Mouse (Mus musculus) spleen, adult 2 months (tissue): ENCODE measurements around the gene Mmd. TPM values are rescaled to one million over a fixed set of nuclear protein-coding genes. Genes with fewer than 3 reads are reported as not detected.

Experiments used
- DNase-seq, 2 experiments: peaks; one replicate each; pipeline versions ENCODE4 v3.0.0 to v3.0.0-alpha.2; 2012 to 2021; ENCODE audit warnings: low spot score in 2 of 2, low read depth in 1 of 2
- H3K27ac ChIP-seq: fragments of 200-500 bp; 2 replicates; pipeline ENCODE4 v1.5.1; 2012; ENCODE audit warnings: low read length, inconsistent platforms; ENCODE audit not compliant: insufficient read depth
- H3K27me3 ChIP-seq: fragments of 200-500 bp; 2 replicates; pipeline ENCODE4 v1.6.1; 2012; ENCODE audit warnings: mild to moderate bottlenecking, moderate library complexity, low read length, inconsistent platforms; ENCODE audit not compliant: control insufficient read depth, insufficient read depth
- H3K36me3 ChIP-seq: fragments of 200-500 bp; 2 replicates; pipeline ENCODE4 v1.6.1; 2012; ENCODE audit warnings: mild to moderate bottlenecking, low read length, inconsistent platforms; ENCODE audit not compliant: control insufficient read depth, insufficient read depth
- H3K4me1 ChIP-seq: fragments of 200-500 bp; 2 replicates; pipeline ENCODE4 v1.6.1; 2011; ENCODE audit warnings: inconsistent platforms; ENCODE audit not compliant: control insufficient read depth, insufficient read depth, insufficient read length
- H3K4me3 ChIP-seq: fragments of 200-500 bp; 2 replicates; pipeline ENCODE4 v1.5.1; 2011; ENCODE audit warnings: mild to moderate bottlenecking, inconsistent platforms; ENCODE audit not compliant: insufficient read depth, insufficient read length; ENCODE audit errors: extremely low read depth
- CTCF ChIP-seq: fragments of 200-500 bp; IDR thresholded peaks from 2 replicates; pipeline ENCODE4 v1.5.1; 2011; ENCODE audit warnings: mild to moderate bottlenecking, inconsistent platforms; ENCODE audit not compliant: insufficient read depth, insufficient read length, insufficient replicate concordance; ENCODE audit errors: extremely low read depth
- POLR2A ChIP-seq: fragments of 200-500 bp; IDR thresholded peaks from 2 replicates; pipeline ENCODE4 v1.6.1; 2011; ENCODE audit warnings: low read depth, low read length, inconsistent platforms
- WGBS: fragments of 180-500 bp; shearing (Covaris S2); methylation state at CpG from one replicate; pipeline ENCODE4 v1.1.7; 2018; 5-methylcytosine and 5-hydroxymethylcytosine counted together
- polyA plus RNA-seq: library from polyadenylated mRNA; depleted of rRNA; stranded (reverse); fragments of >200 nt; gene quantifications from 2 replicates; pipeline ENCODE4 v1.2.3, GENCODE M21; 2012

Mmd gene
- polyA plus RNA-seq, 1 experiment: 9.6 TPM

DNA sequence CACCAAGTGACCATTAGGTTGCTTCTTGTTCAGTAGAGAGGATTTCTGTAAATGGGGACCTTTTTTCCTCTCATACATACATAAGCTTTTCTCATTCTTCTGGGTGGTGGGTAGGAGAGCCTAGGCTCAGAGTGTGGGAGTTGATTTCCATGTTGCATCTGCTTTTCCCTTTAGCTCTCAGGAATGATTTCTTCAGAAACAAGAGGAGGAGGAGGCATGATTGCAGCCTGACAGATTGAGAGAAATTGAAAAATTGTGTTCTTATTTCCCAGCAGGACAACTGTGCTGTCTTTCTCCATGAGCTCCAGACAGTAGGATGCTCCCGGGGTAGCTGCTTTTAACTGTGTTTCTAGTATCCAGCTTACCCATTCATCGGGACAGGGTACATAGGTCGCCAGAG, 5.3 kb downstream of the Mmd start:
- Histone ChIP-seq H3K27ac (0 out of 2 replicates have a peak overlapping the region, but pooled peaks have one; percentile 14), H3K36me3 (0 out of 2 replicates have a peak, but pooled peaks cover 3% of the 10 kb centered on the region), H3K27me3 (no peaks in the 10 kb centered on the region), H3K4me3 (no peak overlapping the region), H3K4me1 (peaks cover 7% of the 10 kb centered on the region)
- no peak for DNase-seq
- 97% methylated on average over 3 of the region's 3 CpGs for WGBS
- TF ChIP-seq POLR2A (no peak), CTCF (no peak)

DNA sequence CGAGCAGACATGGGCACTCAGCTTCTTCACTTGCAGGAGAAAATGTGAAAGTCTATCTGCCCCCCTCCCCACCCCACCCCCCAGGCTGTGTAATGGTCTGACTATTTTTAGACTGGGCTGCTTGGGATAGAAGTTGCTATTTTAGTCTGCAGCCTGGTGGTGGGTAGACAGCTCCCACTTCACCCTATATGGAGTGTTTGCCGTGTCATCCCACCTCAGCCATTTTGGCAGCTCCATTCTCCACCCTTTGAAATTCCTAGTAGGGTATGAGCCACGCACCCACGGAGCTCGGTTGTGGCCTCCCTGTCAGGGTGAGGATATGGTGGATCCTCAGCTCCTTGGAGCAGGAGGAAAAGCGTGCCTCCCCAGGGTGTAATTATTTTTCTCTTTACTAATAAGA, 6.4 kb downstream of the Mmd start:
- no peak for DNase-seq
- Histone ChIP-seq H3K36me3 (peaks cover 6% of the 10 kb centered on the region), H3K4me1 (peaks cover 2% of the 10 kb centered on the region), H3K27ac (no peak overlapping the region), H3K4me3 (no peak overlapping the region), H3K27me3 (no peaks in the 10 kb centered on the region)
- 90% methylated on average over 6 of the region's 6 CpGs for WGBS
- TF ChIP-seq POLR2A (no peak), CTCF (no peak)

DNA sequence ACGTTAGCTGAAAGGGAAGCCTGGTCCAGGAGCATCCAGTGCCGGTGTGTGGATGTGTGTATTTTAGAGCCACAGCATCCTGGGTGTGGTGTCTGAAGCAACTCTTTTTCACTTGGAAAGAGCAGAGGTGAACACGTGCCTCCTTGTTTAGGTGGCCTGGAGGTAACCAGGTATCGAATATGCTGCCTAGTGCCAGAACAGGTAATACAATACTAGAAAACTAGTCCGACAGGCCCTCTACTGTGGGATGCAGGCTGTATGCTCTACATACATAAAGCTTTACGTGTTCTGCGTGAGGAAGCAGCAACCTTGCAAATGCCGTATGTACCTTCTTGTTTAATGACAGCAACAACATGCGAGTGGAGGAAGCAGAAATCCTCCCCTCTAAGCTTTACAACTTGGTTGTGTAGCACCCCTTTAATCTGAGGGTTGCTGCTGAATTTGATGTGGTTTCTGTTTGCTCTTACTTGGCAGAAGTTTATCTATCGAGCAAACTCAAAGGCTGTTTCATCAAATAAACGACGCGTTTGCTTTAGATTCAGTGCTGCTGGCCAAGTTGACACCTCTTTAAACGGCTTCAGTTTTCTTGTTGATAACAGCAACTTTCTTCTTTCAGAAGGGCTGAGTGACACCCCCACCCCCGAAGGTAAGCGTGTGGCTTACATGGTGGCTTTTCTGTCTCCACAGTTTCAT, 7.7 kb downstream of the Mmd start:
- H3K4me1 ChIP-seq: no peaks in the 10 kb centered on the region; the same call in 1 of the 2 replicates
- DNase-seq: no peak
- 73% methylated on average over 16 of the region's 16 CpGs for WGBS
- no peak overlapping the region for H3K4me3 ChIP-seq
- peak overlapping the region; percentile 37; the same call in 1 of the 2 replicates for H3K27ac ChIP-seq
- no peaks in the 10 kb centered on the region for H3K27me3 ChIP-seq
- no peak for TF ChIP-seq POLR2A
- peaks cover 14% of the 10 kb centered on the region for H3K36me3 ChIP-seq

DNA sequence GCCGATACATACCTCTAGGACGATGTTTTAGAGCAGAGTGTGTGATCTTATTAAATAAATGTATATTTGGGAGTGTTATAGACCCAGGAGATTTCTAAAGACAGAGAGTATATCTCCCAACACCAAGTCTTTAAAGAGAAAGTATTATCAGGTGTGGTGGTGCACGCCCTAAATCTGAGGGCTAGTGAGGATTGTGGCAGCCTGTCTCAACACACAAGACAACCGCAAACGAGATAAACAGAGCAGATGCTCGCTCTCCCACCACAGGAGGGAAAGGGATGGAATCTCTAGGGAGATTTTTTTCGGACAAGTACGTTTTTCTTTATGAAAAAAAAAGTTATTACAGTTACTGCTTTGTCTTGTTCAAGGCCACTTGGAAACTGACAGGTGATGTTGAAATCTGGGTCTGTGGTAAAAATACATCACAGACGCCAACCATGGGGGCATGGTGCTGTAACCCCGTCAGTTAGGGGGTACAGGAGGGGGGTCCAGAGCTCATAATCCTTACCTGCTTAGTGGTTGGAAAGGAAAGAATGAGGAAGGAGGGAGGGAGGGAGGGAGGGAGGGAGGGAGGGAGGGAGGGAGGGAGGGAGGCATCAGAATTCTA, 9.2 kb downstream of the Mmd start:
- 83% methylated on average over 10 of the region's 10 CpGs for WGBS
- DNase-seq: no peak
- Histone ChIP-seq H3K27me3 (no peaks in the 10 kb centered on the region), H3K27ac (no peak overlapping the region), H3K4me1 (peaks cover 3% of the 10 kb centered on the region; the same call in 1 of the 2 replicates), H3K36me3 (peaks cover 20% of the 10 kb centered on the region), H3K4me3 (no peak overlapping the region)
- TF ChIP-seq POLR2A (no peak), CTCF (no peak)

DNA sequence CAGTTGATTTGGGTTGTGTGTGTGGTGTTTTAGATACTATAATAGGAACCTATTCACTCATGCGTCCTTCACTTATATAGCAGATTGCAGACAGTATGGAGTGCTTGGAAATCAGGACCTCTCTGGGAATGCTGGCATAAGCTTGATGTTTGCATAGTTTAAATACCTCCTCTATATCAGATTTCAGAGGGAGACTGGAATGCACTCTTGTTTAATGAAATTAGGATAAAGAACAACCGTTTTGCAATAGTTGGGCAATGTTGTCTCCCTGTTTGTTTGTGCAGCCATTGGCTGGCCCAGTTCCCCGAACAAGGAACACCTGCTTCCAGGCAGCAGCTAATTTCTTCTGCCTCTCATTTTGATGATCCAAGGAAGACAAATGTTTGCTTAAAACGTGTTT, 9.8 kb downstream of the Mmd start:
- TF ChIP-seq CTCF: no peak
- TF ChIP-seq POLR2A: no peak
- Histone ChIP-seq H3K27me3 (no peaks in the 10 kb centered on the region), H3K27ac (no peak overlapping the region), H3K4me1 (peaks cover 3% of the 10 kb centered on the region; the same call in 1 of the 2 replicates), H3K4me3 (no peak overlapping the region), H3K36me3 (peaks cover 20% of the 10 kb centered on the region)
- DNase-seq: no peak
- WGBS: 85% methylated on average over 4 of the region's 4 CpGs

DNA sequence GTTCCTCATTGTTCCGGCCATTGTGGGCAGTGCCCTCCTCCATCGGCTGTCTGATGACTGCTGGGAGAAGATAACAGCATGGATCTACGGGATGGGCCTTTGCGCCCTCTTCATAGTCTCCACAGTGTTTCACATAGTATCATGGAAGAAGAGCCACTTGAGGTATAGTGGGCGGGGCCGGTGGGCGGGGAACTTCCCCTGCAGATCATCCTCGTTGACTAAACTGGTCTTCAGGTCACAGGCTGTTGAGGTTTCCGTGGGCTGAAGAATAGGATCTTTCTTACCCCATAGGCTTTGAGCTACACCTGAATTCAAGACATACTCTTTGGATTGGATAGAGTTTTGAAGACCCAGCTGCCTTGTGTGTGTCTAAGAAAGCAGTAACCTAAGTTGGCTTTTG, 10.6 kb downstream of the Mmd start:
- DNase-seq: no peak
- Histone ChIP-seq H3K27ac (no peak overlapping the region), H3K27me3 (no peaks in the 10 kb centered on the region), H3K4me1 (peaks cover 6% of the 10 kb centered on the region; the same call in 1 of the 2 replicates), H3K4me3 (no peak overlapping the region), H3K36me3 (peaks cover 20% of the 10 kb centered on the region)
- WGBS: 74% methylated on average over 9 of the region's 9 CpGs
- TF ChIP-seq POLR2A (no peak), CTCF (no peak)

DNA sequence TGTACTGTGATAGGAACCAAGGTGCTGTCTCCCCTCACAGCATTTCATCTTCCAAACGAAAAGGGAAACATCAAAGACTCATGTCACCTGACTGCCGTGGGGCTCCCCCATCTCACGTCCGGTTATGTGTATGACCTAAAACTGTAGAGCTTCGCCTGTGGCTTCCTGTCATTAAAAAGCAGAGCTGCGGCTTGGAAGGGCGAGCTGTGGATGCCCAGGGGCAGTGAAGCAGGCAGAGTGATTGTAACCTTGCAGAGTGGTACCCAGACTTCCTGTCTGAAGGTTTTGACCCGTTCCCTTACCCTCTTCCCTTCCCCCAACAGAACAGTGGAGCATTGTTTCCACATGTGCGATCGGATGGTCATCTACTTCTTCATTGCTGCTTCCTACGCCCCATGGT, 14.9 kb downstream of the Mmd start:
- 0 out of 2 replicates have a peak overlapping the region, but pooled peaks have one; percentile 6 for H3K27ac ChIP-seq
- peaks cover 6% of the 10 kb centered on the region; the same call in 1 of the 2 replicates for H3K4me1 ChIP-seq
- H3K27me3 ChIP-seq: no peaks in the 10 kb centered on the region
- no peak overlapping the region for H3K4me3 ChIP-seq
- H3K36me3 ChIP-seq: peaks cover 26% of the 10 kb centered on the region
- TF ChIP-seq POLR2A: no peak
- no peak for TF ChIP-seq CTCF
- peak; percentile 62 to 69 for DNase-seq
- 39% methylated on average over 11 of the region's 11 CpGs for whole genome bisulfite sequencing
